Mouse (Mus musculus): Measurements from ENCODE around the gene Pgr15l. TPM values are rescaled to one million over a fixed set of nuclear protein-coding genes. Genes with fewer than 3 reads are reported as not detected.

Gene Pgr15l
- 0.04 and 0.09 TPM in 2 replicates for polyA plus RNA-seq (2015; fragmentation: Nextera tagmentation; extraction: Ambion mirVana)

- WGBS = 25% methylated on average over 20 of the region's 20 CpGs
- H3K4me2 ChIP-seq (replicated peaks) = peak within 1 kb of the TSS; percentile 47
- H3K27ac ChIP-seq = no peak within 1 kb of the TSS
- no peaks in the 10 kb centered on the region for H3K9me3 ChIP-seq
- no peak within 1 kb of the TSS for H3K9ac ChIP-seq (replicated peaks)
- H3K4me1 ChIP-seq (replicated peaks) = no peaks in the 10 kb centered on the region
- peak; percentile 56; the same call in 1 of the 2 replicates for ATAC-seq
- H3K27me3 ChIP-seq = peaks cover 11% of the 10 kb centered on the region; the same call in 1 of the 2 replicates
- peak within 1 kb of the TSS; percentile 20; the same call in 1 of the 2 replicates for H3K4me3 ChIP-seq (replicated peaks)
- no peaks in the 10 kb centered on the region for H3K36me3 ChIP-seq
Observed at GRCm38 (mm10) chrX:97072369-97072768, at the start of gene Pgr15l. Gene Pgr15l, plus strand, starts transcription at chrX:97072596.

DNA sequence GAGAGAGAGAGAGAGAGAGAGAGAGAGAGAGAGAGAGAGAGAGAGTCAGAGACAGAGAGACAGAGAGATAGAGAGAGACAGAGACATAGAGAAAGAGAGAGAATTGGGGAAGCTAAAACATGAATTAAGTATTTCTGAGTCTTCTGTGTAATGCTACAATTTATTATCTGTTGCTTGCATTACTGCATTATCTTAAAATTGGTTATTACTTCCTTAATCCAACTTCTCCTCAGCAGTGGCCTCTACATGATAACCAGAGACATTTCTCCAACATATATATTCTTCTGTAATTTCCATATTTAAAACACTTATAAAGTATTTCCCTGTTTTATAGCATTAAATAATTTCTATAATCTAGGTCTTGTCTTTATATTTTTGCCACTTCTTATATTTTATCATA is 44.9 kb upstream of the Pgr15l start:
- no peak overlapping the region for H3K4me2 ChIP-seq (replicated peaks)
- H3K9ac ChIP-seq (replicated peaks) = no peak overlapping the region
- H3K4me1 ChIP-seq (replicated peaks) = no peaks in the 10 kb centered on the region
- no peaks in the 10 kb centered on the region for H3K27me3 ChIP-seq
- H3K9me3 ChIP-seq = no peaks in the 10 kb centered on the region
- H3K4me3 ChIP-seq (replicated peaks) = no peak overlapping the region
- no peak for ATAC-seq
- no peaks in the 10 kb centered on the region for H3K36me3 ChIP-seq
- no peak overlapping the region for H3K27ac ChIP-seq

- Histone ChIP-seq H3K9ac (replicated peaks) (no peak overlapping the region), H3K4me2 (replicated peaks) (peak overlapping the region; percentile 34), H3K9me3 (no peaks in the 10 kb centered on the region), H3K27me3 (peaks cover 11% of the 10 kb centered on the region; the same call in 1 of the 2 replicates), H3K4me3 (replicated peaks) (no peak overlapping the region), H3K36me3 (no peaks in the 10 kb centered on the region), H3K27ac (no peak overlapping the region), H3K4me1 (replicated peaks) (no peaks in the 10 kb centered on the region)
- 14% methylated on average over 10 of the region's 11 CpGs for WGBS
- peak; percentile 99 for ATAC-seq
Observed at GRCm38 (mm10) chrX:97069816-97070215, 2.6 kb upstream of the Pgr15l start.

Measured in midbrain, embryonic 13.5 days (tissue).